Mouse (Mus musculus) layer of hippocampus, adult 2 months (tissue): ENCODE measurements at regions not wholly inside any gene's neighbourhood (a gene's known extent, or its start where the extent isn't known, plus 50 kb on each side); places are given as distances from the start of the nearest gene placed in this dataset.

Experiments used
- DNase-seq, 2 experiments: peaks; one replicate each; pipeline ENCODE4 v3.0.0; 2022; ENCODE audit warnings: low spot score in 2 of 2
- H3K27ac ChIP-seq: fragments of 200-600 bp; 2 replicates; pipeline ENCODE4 v1.8.1; 2022
- H3K4me3 ChIP-seq: fragments of 200-600 bp; 2 replicates; pipeline ENCODE4 v1.8.1; 2022; ENCODE audit warnings: mild to moderate bottlenecking
- CTCF ChIP-seq: fragments of 200-600 bp; conservative IDR thresholded peaks from 2 replicates; pipeline ENCODE4 v1.8.1; 2022; ENCODE audit warnings: antibody characterized with exemption, mild to moderate bottlenecking, moderate library complexity

GRCm38 (mm10) chr9:62627071-62628000 lies 50.3 kb upstream of the Itga11 start:
- H3K4me3 ChIP-seq = no peak overlapping the region
- no peak overlapping the region for H3K27ac ChIP-seq
- TF ChIP-seq CTCF = no peak
- DNase-seq = no peak
